Mouse (Mus musculus) liver, embryonic 14.5 days (tissue): Measurements from ENCODE around the gene Slc44a5.

Experiments
- CTCF ChIP-seq: IDR thresholded peaks from 2 replicates; pipeline ENCODE4 v1.5.1; 2016; ENCODE audit warnings: antibody characterized with exemption, low read depth, control low read depth
- EP300 ChIP-seq: IDR thresholded peaks from 2 replicates; pipeline ENCODE4 v1.6.1; 2016; ENCODE audit warnings: antibody characterized with exemption, low read depth

- no peak for TF ChIP-seq CTCF
- TF ChIP-seq EP300: peak; percentile 40; the same call in 1 of the 2 replicates
These were observed 219.2 kb downstream of the Slc44a5 start for GRCm38 (mm10) chr3:154192328-154193030.
